Mouse (Mus musculus): Measurements from ENCODE around the gene Col1a1. TPM values are rescaled to one million over a fixed set of nuclear protein-coding genes. Genes with fewer than 3 reads are reported as not detected.

The Col1a1 gene
- polyA plus RNA-seq, 1 experiment from 2014 or later: 353 TPM

DNA sequence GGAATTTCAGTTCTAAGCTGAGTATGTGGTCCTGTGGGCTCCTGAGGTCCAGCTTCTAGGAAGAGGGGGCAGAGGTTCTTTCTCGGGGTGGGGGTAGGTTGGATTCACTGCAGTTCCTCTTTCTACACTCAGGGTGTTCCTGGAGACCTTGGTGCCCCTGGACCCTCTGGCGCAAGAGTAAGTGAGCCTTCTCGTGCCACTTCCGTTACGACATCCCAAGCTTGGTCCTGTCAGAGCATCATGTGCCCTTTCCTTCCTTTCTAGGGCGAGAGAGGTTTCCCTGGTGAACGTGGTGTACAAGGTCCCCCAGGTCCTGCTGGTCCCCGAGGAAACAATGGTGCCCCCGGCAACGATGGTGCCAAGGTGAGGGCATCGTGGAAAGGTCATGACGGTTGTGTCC, 9.2 kb downstream of the Col1a1 start:
- H3K4me2 ChIP-seq (ENCODE audit: low read length): no peak overlapping the region
- no peaks in the 10 kb centered on the region for H3K4me1 ChIP-seq (replicated peaks; ENCODE audit: insufficient read depth, low read length)
- H3K4me3 ChIP-seq (replicated peaks; ENCODE audit: low read depth, low read length): no peak overlapping the region
- H3K27ac ChIP-seq: no peak overlapping the region
- peaks cover 9% of the 10 kb centered on the region; the same call in 1 of the 2 replicates for H3K36me3 ChIP-seq (ENCODE audit: insufficient read depth, low read length)
- H3K9ac ChIP-seq (ENCODE audit: low read depth, low read length): no peak overlapping the region
- 82% methylated on average over 12 of the region's 12 CpGs for WGBS
- H3K27me3 ChIP-seq (ENCODE audit: insufficient read depth, low read length): no peaks in the 10 kb centered on the region
- no peaks in the 10 kb centered on the region for H3K9me3 ChIP-seq (replicated peaks; ENCODE audit: low read length)
- no peak for ATAC-seq (replicated peaks; ENCODE audit: low FRiP score, low read depth)
- TF ChIP-seq CTCF (IDR thresholded peaks at IDR 0.05; ENCODE audit: low read depth): no peak
- no peak for DNase-seq (ENCODE audit: low spot score)

DNA sequence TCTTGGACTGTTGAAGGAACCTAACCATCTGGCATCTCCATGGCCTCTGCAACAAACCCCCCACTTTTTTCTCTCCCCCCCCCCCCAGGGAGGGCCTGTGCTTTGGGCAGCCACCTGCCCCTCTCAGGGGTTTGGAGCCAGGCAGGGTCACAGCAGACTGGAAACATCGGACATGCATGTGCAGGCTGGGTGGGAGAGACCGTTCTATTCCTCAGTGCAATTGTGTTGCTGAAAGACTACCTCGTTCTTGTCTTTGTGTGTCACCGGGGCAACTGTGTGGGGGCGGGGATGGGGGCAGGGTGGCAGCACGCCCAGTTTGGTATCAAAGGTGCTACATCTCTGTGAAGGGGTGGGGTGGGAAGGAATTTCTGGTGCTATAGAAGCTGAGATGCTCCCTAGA, 16.1 kb downstream of the Col1a1 start:
- ATAC-seq (replicated peaks; ENCODE audit: low FRiP score, low read depth) (no peak), DNase-seq (ENCODE audit: low spot score) (no peak)
- 7% methylated on average over 6 of the region's 6 CpGs for WGBS
- Histone ChIP-seq H3K4me2 (ENCODE audit: low read length) (no peak overlapping the region), H3K4me3 (replicated peaks; ENCODE audit: low read depth, low read length) (no peak overlapping the region), H3K9ac (ENCODE audit: low read depth, low read length) (no peak overlapping the region), H3K36me3 (ENCODE audit: insufficient read depth, low read length) (peaks cover 8% of the 10 kb centered on the region; the same call in 1 of the 2 replicates), H3K9me3 (replicated peaks; ENCODE audit: low read length) (no peaks in the 10 kb centered on the region), H3K27ac (no peak overlapping the region), H3K4me1 (replicated peaks; ENCODE audit: insufficient read depth, low read length) (no peaks in the 10 kb centered on the region), H3K27me3 (ENCODE audit: insufficient read depth, low read length) (no peaks in the 10 kb centered on the region)
- TF ChIP-seq CTCF (IDR thresholded peaks at IDR 0.05; ENCODE audit: low read depth): no peak

DNA sequence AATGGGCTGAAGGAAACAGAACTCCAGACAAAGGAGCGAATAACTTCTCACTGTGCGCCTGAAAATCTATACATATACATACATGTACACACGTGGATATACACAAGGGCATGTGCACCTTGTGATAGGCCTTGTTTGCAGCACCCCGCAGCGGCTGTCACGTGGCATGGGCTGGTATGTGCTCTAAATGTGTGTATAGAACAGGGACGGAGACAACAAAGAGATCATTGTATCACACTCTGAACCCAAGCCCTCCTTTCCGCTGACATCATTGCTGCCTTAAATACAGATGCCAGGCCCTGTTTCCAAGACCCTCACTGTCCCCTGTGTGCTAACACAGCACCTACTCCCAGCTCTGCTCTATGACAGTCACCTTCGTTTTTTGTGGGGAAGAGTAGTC, 19.1 kb downstream of the Col1a1 start:
- ATAC-seq (replicated peaks; ENCODE audit: low FRiP score, low read depth): no peak

DNA sequence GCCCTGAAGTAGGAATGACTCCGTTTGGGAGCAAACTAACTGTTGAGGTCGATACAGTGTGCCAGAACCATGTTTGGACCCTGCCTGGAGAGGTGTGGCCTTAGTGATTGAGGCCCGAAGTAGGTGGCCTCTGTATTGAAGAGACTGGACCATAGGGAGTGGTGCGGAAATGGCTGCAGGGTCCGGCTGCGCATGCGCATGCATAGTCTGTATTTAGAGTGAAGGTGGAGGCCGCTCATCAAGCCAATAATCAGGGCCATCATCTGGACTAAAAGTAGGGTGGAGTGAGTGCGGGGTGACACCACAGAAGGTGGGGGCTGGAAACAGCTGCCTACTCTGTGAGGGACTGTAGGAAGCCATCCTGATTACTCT, 21.7 kb downstream of the Col1a1 start:
- Histone ChIP-seq H3K4me1 (replicated peaks; ENCODE audit: insufficient read depth, low read length) (no peaks in the 10 kb centered on the region; the same call in none of the 2 replicates), H3K27me3 (ENCODE audit: insufficient read depth, low read length) (no peaks in the 10 kb centered on the region), H3K27ac (peak overlapping the region; percentile 44; the same call in 1 of the 2 replicates), H3K4me3 (replicated peaks; ENCODE audit: low read depth, low read length) (no peak overlapping the region), H3K36me3 (ENCODE audit: insufficient read depth, low read length) (no peaks in the 10 kb centered on the region), H3K9ac (ENCODE audit: low read depth, low read length) (no peak overlapping the region), H3K9me3 (replicated peaks; ENCODE audit: low read length) (no peaks in the 10 kb centered on the region), H3K4me2 (ENCODE audit: low read length) (no peak overlapping the region)
- no peak for DNase-seq (ENCODE audit: low spot score)
- 84% methylated on average over 9 of the region's 9 CpGs for WGBS
- no peak for TF ChIP-seq CTCF (IDR thresholded peaks at IDR 0.05; ENCODE audit: low read depth)
- ATAC-seq (replicated peaks; ENCODE audit: low FRiP score, low read depth): no peak

More for the DNA sequence above, 19.1 kb downstream of the Col1a1 start:
- Histone ChIP-seq H3K4me1 (replicated peaks; ENCODE audit: insufficient read depth, low read length) (no peaks in the 10 kb centered on the region; the same call in 1 of the 2 replicates), H3K9me3 (replicated peaks; ENCODE audit: low read length) (no peaks in the 10 kb centered on the region), H3K4me3 (replicated peaks; ENCODE audit: low read depth, low read length) (no peak overlapping the region), H3K36me3 (ENCODE audit: insufficient read depth, low read length) (peaks cover 6% of the 10 kb centered on the region; the same call in 1 of the 2 replicates), H3K4me2 (ENCODE audit: low read length) (no peak overlapping the region), H3K27ac (no peak overlapping the region), H3K9ac (ENCODE audit: low read depth, low read length) (no peak overlapping the region), H3K27me3 (ENCODE audit: insufficient read depth, low read length) (no peaks in the 10 kb centered on the region)
- no peak for DNase-seq (ENCODE audit: low spot score)
- TF ChIP-seq CTCF (IDR thresholded peaks at IDR 0.05; ENCODE audit: low read depth): no peak
- 83% methylated on average over 9 of the region's 9 CpGs for WGBS

DNA sequence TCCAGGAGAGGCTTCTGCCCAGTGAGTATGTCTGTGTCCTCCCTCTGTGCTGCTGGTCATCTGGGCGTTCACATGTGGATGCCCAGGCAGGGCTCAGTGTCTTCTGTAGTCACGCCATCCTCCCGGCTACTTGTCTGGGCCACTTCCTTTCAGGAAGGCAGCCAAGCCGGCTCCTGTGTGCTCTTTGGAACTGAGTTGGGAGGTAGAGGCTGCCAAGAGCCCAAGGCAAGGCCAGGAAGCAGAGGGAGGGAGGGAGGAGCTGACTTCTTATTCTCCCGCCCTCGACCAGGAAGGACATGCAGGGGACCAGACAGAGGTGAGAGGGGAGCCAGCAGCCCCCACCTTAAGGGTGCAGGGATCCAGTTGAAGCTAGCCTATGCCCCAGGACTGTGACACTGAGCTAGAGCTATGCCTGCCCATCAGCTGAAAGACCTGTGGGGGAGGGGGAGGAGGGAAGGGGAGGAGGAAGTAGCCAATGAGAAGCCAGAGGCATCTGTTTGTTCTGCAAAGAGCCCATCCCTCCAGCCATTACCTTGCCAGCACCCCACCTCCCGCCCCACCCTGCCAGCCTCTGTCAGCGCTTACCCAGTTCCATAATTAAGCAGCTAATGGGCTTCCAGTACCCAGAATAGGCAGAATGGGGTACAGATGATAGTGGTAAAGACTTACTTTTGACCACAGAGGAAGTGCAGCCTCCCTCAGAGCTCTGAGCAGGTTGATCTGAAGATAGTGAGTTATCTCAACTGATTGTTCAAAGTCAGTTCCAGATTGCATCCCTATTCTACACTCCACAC, 22.2 kb downstream of the Col1a1 start:
- Histone ChIP-seq H3K4me3 (replicated peaks; ENCODE audit: low read depth, low read length) (no peak overlapping the region), H3K4me1 (replicated peaks; ENCODE audit: insufficient read depth, low read length) (no peaks in the 10 kb centered on the region; the same call in none of the 2 replicates), H3K27me3 (ENCODE audit: insufficient read depth, low read length) (no peaks in the 10 kb centered on the region), H3K36me3 (ENCODE audit: insufficient read depth, low read length) (no peaks in the 10 kb centered on the region), H3K9me3 (replicated peaks; ENCODE audit: low read length) (no peaks in the 10 kb centered on the region), H3K27ac (peak overlapping the region; percentile 44; the same call in 1 of the 2 replicates), H3K9ac (ENCODE audit: low read depth, low read length) (no peak overlapping the region), H3K4me2 (ENCODE audit: low read length) (no peak overlapping the region)
- ATAC-seq (replicated peaks; ENCODE audit: low FRiP score, low read depth) (peak; percentile 31; the same call in 1 of the 2 replicates), DNase-seq (ENCODE audit: low spot score) (peak; percentile 71)
- 6% methylated on average over 8 of the region's 8 CpGs for WGBS
- TF ChIP-seq CTCF (IDR thresholded peaks at IDR 0.05; ENCODE audit: low read depth): no peak

DNA sequence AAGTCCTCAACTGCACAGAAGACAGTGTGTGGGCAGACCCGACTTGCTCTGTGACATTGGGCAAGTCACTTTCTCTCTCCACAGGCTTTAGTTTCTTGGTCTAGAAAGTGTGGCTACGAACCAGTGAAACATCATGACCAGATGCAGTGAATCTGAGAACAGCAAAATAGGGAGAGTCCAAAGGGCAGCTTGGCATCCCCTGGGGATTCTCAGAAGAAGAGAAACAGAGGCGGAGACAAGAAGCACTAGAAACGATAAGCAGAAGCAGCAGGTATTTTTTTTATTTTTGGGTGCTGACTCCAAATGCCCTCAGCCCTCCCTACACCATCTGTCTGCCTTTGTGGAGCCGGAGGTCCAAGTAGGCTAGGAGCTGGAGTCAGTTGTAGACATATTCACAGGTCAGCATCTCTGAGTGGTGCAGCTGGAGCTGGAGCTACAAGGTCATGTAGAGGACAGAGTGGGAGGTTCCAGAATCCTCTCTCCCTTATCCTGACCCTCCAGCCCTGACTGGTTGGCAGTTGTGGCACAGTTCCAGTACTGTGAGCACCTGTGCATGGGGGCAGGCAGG, 26.6 kb downstream of the Col1a1 start:
- H3K9ac ChIP-seq (ENCODE audit: low read depth, low read length): no peak overlapping the region
- no peak overlapping the region for H3K4me3 ChIP-seq (replicated peaks; ENCODE audit: low read depth, low read length)
- no peak for TF ChIP-seq CTCF (IDR thresholded peaks at IDR 0.05; ENCODE audit: low read depth)
- no peak for DNase-seq (ENCODE audit: low spot score)
- 63% methylated on average over 5 of the region's 5 CpGs for WGBS
- ATAC-seq (replicated peaks; ENCODE audit: low FRiP score, low read depth): peak; percentile 43
- no peak overlapping the region for H3K27ac ChIP-seq
- no peaks in the 10 kb centered on the region for H3K9me3 ChIP-seq (replicated peaks; ENCODE audit: low read length)
- no peaks in the 10 kb centered on the region for H3K27me3 ChIP-seq (ENCODE audit: insufficient read depth, low read length)
- no peaks in the 10 kb centered on the region; the same call in none of the 2 replicates for H3K4me1 ChIP-seq (replicated peaks; ENCODE audit: insufficient read depth, low read length)
- H3K36me3 ChIP-seq (ENCODE audit: insufficient read depth, low read length): no peaks in the 10 kb centered on the region
- H3K4me2 ChIP-seq (ENCODE audit: low read length): no peak overlapping the region
